Mouse (Mus musculus): Measurements from ENCODE around the gene Hrct1. TPM values are rescaled to one million over a fixed set of nuclear protein-coding genes. Genes with fewer than 3 reads are reported as not detected.

Gene Hrct1
- polyA plus RNA-seq, 1 experiment from 2014 or later: 1.7 TPM

DNA sequence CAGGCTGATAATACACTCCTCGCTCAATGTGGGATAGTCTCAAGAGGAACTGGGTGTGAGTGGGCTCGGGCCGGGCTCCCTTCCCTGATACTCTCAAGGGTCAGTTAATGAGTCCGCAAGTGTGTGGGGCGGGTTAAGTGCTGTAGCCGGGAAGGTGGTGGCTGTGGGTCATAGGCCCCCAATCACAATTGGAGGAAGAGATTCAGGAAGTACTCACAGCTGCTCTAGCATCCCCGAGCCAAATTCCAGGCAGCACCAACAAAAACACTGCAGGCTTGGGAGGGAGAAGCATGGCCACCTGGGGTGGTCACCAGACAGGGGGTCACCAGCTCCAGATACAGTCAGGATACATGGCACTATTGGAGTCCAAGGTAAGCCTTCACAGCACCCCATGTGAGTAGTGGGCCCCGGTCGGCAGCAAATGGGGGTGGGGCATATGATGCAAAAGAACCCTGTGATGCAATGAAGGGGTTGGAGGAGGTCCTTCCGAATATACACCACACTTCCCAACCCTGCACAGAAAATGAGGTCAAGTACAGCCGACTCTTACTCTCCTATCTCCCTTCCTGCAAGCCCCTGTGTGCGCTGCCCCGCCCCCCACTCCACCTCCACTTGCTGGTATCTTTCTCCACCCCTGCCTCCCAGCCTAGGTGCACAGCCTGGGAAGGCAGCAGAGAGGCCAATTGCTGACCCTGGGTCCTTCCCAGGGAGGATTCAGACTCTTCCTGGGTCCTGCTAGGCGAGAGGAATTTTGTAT lies 3.0 kb downstream of the Hrct1 start, which contains the start of gene Spaar:
TSS of gene Spaar (plus strand) at position 241 of the 757 bp plus-strand sequence.
- H3K4me1 ChIP-seq: peaks cover 65% of the 10 kb centered on the region
- H3K9ac ChIP-seq: no peak within 1 kb of the TSS
- H3K9me3 ChIP-seq: no peaks in the 10 kb centered on the region
- WGBS: 60% methylated on average over 14 of the region's 14 CpGs
- H3K27ac ChIP-seq: peak within 1 kb of the TSS; percentile 64; the same call in 1 of the 2 replicates
- no peaks in the 10 kb centered on the region for H3K27me3 ChIP-seq
- H3K4me3 ChIP-seq: no peak within 1 kb of the TSS
- ATAC-seq (ENCODE audit: insufficient number of reproducible peaks, low FRiP score, low TSS enrichment, low read depth): no peak
- no peaks in the 10 kb centered on the region for H3K36me3 ChIP-seq
- no peak within 1 kb of the TSS for H3K4me2 ChIP-seq

DNA sequence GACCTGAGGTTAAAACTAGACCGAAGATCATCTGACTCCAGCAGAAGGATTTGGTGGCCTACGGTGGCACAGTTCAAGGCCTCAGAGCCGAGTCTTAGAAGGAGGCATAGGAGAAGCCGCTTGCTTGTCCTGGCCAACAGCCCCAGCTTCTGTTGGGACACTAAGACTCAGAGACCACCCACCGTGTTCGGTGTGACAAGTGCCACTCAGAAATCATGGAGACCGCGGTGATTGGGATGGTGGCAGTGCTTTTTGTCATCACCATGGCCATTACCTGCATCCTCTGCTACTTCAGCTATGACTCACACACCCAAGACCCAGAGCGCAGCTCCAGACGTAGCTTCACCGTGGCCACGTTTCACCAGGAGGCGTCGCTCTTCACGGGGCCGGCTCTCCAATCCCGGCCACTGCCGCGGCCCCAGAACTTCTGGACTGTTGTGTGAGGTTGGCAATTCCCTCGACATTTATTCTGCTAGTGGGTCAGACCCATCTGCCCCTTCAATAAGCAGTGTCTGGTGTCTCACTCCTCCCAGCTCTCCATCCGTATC lies 3.8 kb downstream of the Hrct1 start:
- WGBS: 65% methylated on average over 21 of the region's 21 CpGs
- no peak overlapping the region for H3K9ac ChIP-seq
- H3K4me2 ChIP-seq: no peak overlapping the region
- no peak for ATAC-seq (ENCODE audit: insufficient number of reproducible peaks, low FRiP score, low TSS enrichment, low read depth)
- H3K9me3 ChIP-seq: no peaks in the 10 kb centered on the region
- H3K4me1 ChIP-seq: peaks cover 65% of the 10 kb centered on the region
- no peak overlapping the region for H3K27ac ChIP-seq
- no peaks in the 10 kb centered on the region for H3K27me3 ChIP-seq
- H3K36me3 ChIP-seq: no peaks in the 10 kb centered on the region
- H3K4me3 ChIP-seq: no peak overlapping the region

DNA sequence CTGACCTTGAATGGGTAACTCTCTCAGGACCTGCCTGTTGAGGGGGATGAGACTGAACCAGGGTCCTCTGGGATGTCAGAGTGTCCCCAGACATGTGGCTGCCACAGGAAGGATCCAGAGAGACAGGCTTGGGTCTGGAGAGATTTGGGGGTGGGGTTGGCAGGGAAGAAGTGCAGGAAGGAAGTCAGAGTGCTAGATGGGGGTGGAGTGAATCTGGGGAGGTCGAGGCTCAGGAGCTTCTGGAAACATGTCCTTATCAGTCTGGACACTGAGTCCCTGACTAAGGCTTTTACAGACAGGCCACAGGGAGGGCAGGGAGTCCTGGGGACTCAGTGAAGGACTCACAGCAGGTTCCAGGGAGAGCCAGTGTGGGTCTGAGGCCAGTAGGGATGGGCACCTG lies 5.2 kb downstream of the Hrct1 start:
- no peaks in the 10 kb centered on the region for H3K27me3 ChIP-seq
- no peak overlapping the region for H3K4me3 ChIP-seq
- no peaks in the 10 kb centered on the region for H3K9me3 ChIP-seq
- 27% methylated on average over 1 of the region's 1 CpGs for WGBS
- no peak overlapping the region for H3K27ac ChIP-seq
- H3K4me2 ChIP-seq: no peak overlapping the region
- no peak for ATAC-seq (ENCODE audit: insufficient number of reproducible peaks, low FRiP score, low TSS enrichment, low read depth)
- H3K9ac ChIP-seq: no peak overlapping the region
- H3K36me3 ChIP-seq: no peaks in the 10 kb centered on the region
- peaks cover 57% of the 10 kb centered on the region for H3K4me1 ChIP-seq

DNA sequence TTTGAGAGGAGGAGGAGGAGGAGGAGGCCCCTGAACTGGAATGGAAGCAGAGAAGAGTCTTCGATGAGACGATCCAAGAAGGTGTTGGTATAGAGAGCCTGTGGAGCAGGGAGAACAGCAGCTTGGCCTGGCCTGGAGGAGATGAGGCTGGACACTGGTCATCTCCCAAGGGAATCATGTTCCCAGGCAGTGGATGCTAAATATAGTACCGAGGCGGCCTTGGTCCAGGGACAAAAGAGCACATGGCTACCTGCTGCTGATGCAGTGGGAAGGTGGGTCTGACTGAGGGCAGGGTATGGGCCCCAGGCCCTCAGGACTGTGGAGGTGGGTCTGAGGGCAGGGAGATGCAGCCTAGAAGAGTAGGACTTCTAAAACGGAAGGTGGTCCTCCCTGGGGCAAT lies 6.2 kb downstream of the Hrct1 start:
- Histone ChIP-seq H3K9me3 (no peaks in the 10 kb centered on the region), H3K9ac (no peak overlapping the region), H3K4me3 (no peak overlapping the region), H3K36me3 (no peaks in the 10 kb centered on the region), H3K27me3 (no peaks in the 10 kb centered on the region), H3K4me1 (peaks cover 49% of the 10 kb centered on the region), H3K4me2 (no peak overlapping the region), H3K27ac (no peak overlapping the region)
- 79% methylated on average over 5 of the region's 5 CpGs for whole genome bisulfite sequencing
- ATAC-seq (ENCODE audit: insufficient number of reproducible peaks, low FRiP score, low TSS enrichment, low read depth): no peak

DNA sequence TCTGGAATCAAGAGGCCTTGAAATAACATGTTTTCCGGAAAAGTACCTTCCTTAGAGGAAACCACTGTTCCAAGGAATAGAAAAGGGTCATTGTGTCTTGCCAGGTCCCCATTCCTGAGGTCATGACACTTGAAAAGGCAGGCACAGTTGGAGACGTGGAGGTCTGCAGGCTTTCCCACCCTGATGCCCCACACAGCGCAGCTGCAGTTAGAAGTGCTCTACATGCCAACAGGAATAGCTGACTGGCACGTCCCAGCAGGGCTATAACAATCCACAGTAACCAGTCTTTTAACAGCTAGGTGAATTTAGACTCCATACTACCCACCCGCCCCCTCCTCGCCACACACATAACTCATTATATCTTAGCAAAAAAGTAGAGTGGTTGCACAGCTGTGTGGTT lies 10.2 kb downstream of the Hrct1 start:
- peak overlapping the region; percentile 51 for H3K27ac ChIP-seq
- peak; percentile 77 for ATAC-seq (ENCODE audit: insufficient number of reproducible peaks, low FRiP score, low TSS enrichment, low read depth)
- no peak overlapping the region for H3K4me3 ChIP-seq

DNA sequence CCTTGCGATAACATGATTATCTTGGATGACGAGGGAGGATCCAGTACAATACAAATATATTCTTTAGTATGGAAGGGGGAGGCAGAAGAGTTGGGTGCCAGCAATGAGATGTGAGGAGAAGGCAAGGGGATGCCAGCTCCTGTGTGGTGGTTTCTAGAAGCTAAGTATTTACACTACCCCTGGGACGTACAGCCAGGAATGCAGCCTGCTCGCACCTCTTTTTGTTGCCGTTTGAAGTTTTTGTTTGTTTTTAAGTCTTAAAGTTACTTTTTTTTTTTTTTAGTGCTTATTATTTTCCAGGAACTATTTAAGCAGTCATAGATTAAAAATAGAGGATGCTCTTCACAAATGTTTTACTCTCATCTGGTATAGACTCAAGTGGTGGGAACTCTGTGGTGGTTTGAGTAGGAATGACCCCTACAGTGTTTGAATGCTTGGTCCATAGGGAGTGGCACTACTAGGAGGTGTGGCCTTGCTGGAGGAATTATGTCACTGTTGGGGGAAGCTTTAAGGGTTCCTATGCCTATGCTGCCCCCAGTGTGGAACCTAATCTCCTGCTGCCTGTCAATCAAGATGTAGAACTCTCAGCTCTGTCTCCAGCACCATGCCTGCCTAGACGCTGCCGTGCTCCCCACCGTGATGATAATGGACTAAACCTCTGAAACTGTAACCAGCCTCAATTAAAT lies 12.1 kb downstream of the Hrct1 start:
- no peak for ATAC-seq (ENCODE audit: insufficient number of reproducible peaks, low FRiP score, low TSS enrichment, low read depth)
- Histone ChIP-seq H3K4me3 (no peak overlapping the region), H3K9ac (no peak overlapping the region), H3K27me3 (no peaks in the 10 kb centered on the region), H3K36me3 (no peaks in the 10 kb centered on the region), H3K9me3 (no peaks in the 10 kb centered on the region), H3K4me1 (peaks cover 11% of the 10 kb centered on the region; the same call in 1 of the 2 replicates), H3K4me2 (no peak overlapping the region), H3K27ac (no peak overlapping the region)
- WGBS: 62% methylated on average over 8 of the region's 8 CpGs

More for the DNA sequence above, 10.2 kb downstream of the Hrct1 start:
- Histone ChIP-seq H3K4me2 (no peak overlapping the region), H3K27me3 (no peaks in the 10 kb centered on the region), H3K4me1 (peaks cover 23% of the 10 kb centered on the region), H3K36me3 (no peaks in the 10 kb centered on the region), H3K9ac (no peak overlapping the region), H3K9me3 (no peaks in the 10 kb centered on the region)
- WGBS: 49% methylated on average over 6 of the region's 6 CpGs

DNA sequence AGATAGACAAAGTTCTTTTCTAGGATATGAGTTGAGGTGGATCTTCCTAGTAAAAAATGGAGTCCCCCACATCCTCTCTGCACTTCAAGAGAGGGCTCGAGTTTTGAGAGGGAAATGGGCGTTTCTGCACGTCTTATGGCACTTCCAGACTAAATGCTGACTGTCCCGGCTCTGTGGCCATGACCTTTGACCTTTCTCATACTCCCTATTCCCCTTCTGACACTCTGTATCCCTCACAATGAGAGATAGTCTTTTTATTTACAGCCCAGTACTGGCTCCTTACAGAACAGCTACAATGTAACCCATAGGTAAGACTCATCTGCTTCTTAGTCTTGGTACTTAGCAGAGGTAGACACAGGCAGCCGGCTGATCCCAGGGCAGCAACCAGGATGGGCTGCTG lies 14.5 kb downstream of the Hrct1 start:
- no peak overlapping the region for H3K27ac ChIP-seq
- H3K9me3 ChIP-seq: no peaks in the 10 kb centered on the region
- WGBS: 56% methylated on average over 5 of the region's 5 CpGs
- no peak for ATAC-seq (ENCODE audit: insufficient number of reproducible peaks, low FRiP score, low TSS enrichment, low read depth)
- no peaks in the 10 kb centered on the region for H3K36me3 ChIP-seq
- no peak overlapping the region for H3K4me2 ChIP-seq
- no peak overlapping the region for H3K9ac ChIP-seq
- H3K4me3 ChIP-seq: no peak overlapping the region
- peaks cover 5% of the 10 kb centered on the region; the same call in 1 of the 2 replicates for H3K4me1 ChIP-seq
- H3K27me3 ChIP-seq: no peaks in the 10 kb centered on the region

DNA sequence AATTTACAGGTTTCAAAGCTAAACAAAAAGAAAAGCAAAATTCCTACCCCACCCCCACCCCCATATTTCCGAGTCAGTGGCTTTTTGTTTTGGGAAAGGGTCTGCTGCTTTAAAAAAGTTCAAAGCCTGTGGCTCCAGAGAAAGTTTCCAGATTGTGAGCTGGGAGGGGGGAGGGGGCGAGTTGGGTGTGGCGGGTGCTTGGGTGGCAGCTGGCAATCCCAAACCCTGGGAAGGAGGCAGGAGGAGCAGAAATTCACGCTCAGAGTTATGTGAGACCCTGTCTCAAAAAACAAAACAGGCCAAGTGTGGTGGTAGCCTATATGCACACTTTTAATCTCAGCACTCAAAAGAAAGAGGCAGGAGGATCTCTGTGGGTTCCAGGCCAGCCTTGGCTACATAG lies 15.6 kb downstream of the Hrct1 start:
- no peak for ATAC-seq (ENCODE audit: insufficient number of reproducible peaks, low FRiP score, low TSS enrichment, low read depth)
- H3K4me3 ChIP-seq: no peak overlapping the region

DNA sequence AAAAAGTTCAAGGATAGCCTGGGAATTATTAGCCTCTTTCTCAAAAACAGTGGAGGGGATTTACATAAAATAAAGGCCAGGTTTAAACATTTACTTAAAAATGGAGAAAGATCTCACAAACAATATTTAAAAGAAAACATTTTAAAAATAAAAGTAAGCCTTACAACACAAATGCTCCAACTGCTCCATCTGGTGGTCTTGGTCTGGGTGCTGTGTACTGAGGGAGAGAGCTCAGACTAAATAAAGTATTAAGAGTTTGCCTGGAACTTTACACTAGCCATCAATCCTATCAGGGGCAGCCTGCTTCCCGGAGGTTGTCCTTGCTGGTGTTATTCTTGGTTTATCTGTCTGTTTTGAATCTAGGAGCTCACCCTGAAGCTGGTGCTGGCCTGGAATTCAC lies 16.1 kb downstream of the Hrct1 start:
- no peaks in the 10 kb centered on the region for H3K27me3 ChIP-seq
- H3K36me3 ChIP-seq: no peaks in the 10 kb centered on the region
- ATAC-seq (ENCODE audit: insufficient number of reproducible peaks, low FRiP score, low TSS enrichment, low read depth): no peak
- H3K4me2 ChIP-seq: no peak overlapping the region
- H3K4me1 ChIP-seq: 0 out of 2 replicates have a peak, but pooled peaks cover 3% of the 10 kb centered on the region
- no peak overlapping the region for H3K9ac ChIP-seq
- H3K27ac ChIP-seq: no peak overlapping the region
- H3K4me3 ChIP-seq: no peak overlapping the region
- 35% methylated on average over 1 of the region's 1 CpGs for WGBS
- no peaks in the 10 kb centered on the region for H3K9me3 ChIP-seq

More for the DNA sequence above, 15.6 kb downstream of the Hrct1 start:
- H3K36me3 ChIP-seq: no peaks in the 10 kb centered on the region
- H3K27me3 ChIP-seq: no peaks in the 10 kb centered on the region
- 22% methylated on average over 4 of the region's 4 CpGs for WGBS
- H3K27ac ChIP-seq: no peak overlapping the region
- H3K9me3 ChIP-seq: no peaks in the 10 kb centered on the region
- H3K4me1 ChIP-seq: peaks cover 5% of the 10 kb centered on the region; the same call in 1 of the 2 replicates
- no peak overlapping the region for H3K4me2 ChIP-seq
- H3K9ac ChIP-seq: no peak overlapping the region

DNA sequence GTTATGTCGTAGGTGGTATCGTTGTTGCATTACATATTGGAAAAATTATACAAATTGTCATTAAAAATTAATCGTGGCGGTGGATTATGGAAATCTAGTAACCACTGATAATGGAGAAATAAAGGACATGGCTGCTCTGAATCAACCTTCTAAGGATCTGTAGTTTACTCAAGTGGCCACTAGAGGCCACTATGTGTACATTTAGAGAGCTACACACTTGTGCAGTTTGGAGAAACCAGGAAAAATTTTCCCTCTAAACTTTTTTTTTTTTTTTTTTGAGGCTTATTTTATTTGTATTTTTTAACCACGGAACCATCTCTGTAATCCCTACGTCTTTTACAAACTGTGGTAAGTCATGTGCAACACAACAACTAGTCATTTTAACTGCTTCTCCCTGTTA lies 18.2 kb downstream of the Hrct1 start:
- Histone ChIP-seq H3K27me3 (no peaks in the 10 kb centered on the region), H3K9ac (no peak overlapping the region), H3K27ac (no peak overlapping the region), H3K9me3 (no peaks in the 10 kb centered on the region), H3K4me1 (no peaks in the 10 kb centered on the region), H3K36me3 (no peaks in the 10 kb centered on the region), H3K4me3 (no peak overlapping the region), H3K4me2 (no peak overlapping the region)
- WGBS: 12% methylated on average over 6 of the region's 6 CpGs
- ATAC-seq (ENCODE audit: insufficient number of reproducible peaks, low FRiP score, low TSS enrichment, low read depth): no peak

DNA sequence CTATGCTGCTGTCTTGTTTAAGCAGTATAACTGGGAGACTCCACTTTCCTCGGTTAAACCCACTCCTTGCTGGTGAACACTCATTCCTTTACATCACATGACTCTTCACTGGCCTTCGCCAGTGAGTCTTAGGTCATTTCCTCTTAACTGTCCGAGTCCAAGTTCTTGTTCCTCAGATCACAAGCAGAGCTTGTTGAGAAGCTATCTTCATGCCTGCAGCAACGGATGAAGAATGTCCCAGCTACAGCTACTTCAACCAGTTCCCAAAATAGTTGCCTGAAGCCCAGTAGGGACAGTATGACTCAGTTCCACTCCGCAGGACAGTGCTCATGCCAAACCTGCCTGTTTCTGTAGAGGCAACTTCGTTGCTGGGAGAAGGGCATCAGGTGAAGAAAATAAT lies 30.2 kb downstream of the Hrct1 start:
- WGBS: 71% methylated on average over 6 of the region's 6 CpGs
- H3K27ac ChIP-seq: no peak overlapping the region
- no peak overlapping the region for H3K9ac ChIP-seq
- H3K27me3 ChIP-seq: no peaks in the 10 kb centered on the region
- no peak for ATAC-seq (ENCODE audit: insufficient number of reproducible peaks, low FRiP score, low TSS enrichment, low read depth)
- H3K4me1 ChIP-seq: peaks cover 14% of the 10 kb centered on the region
- no peaks in the 10 kb centered on the region for H3K9me3 ChIP-seq
- H3K4me3 ChIP-seq: no peak overlapping the region
- no peaks in the 10 kb centered on the region for H3K36me3 ChIP-seq
- H3K4me2 ChIP-seq: no peak overlapping the region

All from limb, embryonic 15.5 days (tissue).